Mouse (Mus musculus) stomach, postnatal 0 days (tissue): ENCODE results near the gene Aph1b. TPM values are rescaled to one million over a fixed set of nuclear protein-coding genes. Genes with fewer than 3 reads are reported as not detected.
"Not testable (repeated sequence)": the region's sequence is repeated elsewhere in the genome, so short reads cannot be mapped to it uniquely, and the experiment has no call there.

Source experiments
- ATAC-seq: fragments of 200-750 bp; cut with Nextera tagmentation; 2 replicates; pipeline ENCODE4 v1.8.0; 2017; ENCODE audit not compliant: low FRiP score, low TSS enrichment
- DNase-seq: peaks from one replicate; pipeline ENCODE4 v3.0.0-alpha.2; 2016; ENCODE audit warnings: low spot score
- H3K27ac ChIP-seq: fragments of 300-500 bp; sonication (generic); replicated peaks from 2 replicates; pipeline ENCODE4 v1.5.1; 2014; ENCODE audit warnings: mild to moderate bottlenecking, control low read depth
- H3K27me3 ChIP-seq: fragments of 300-500 bp; sonication (generic); 2 replicates; pipeline ENCODE4 v1.6.1; 2014; ENCODE audit warnings: low read length; ENCODE audit not compliant: control insufficient read depth, insufficient read depth
- H3K36me3 ChIP-seq: fragments of 300-500 bp; sonication (generic); 2 replicates; pipeline ENCODE4 v1.6.1; 2014; ENCODE audit warnings: low read length, mixed read lengths; ENCODE audit not compliant: control insufficient read depth, insufficient read depth
- H3K4me1 ChIP-seq: fragments of 300-500 bp; sonication (generic); replicated peaks from 2 replicates; pipeline ENCODE4 v1.6.1; 2014; ENCODE audit warnings: antibody characterized with exemption; ENCODE audit not compliant: control insufficient read depth, insufficient read depth
- H3K4me2 ChIP-seq: fragments of 300-500 bp; sonication (generic); replicated peaks from 2 replicates; pipeline ENCODE4 v1.6.1; 2014; ENCODE audit warnings: low read depth, mild to moderate bottlenecking, control low read depth, moderate library complexity
- H3K4me3 ChIP-seq: fragments of 300-500 bp; sonication (generic); 2 replicates; pipeline ENCODE4 v1.5.1; 2014; ENCODE audit warnings: low read depth, low read length, control low read depth
- H3K9ac ChIP-seq: fragments of 300-500 bp; sonication (generic); 2 replicates; pipeline ENCODE4 v1.6.1; 2014; ENCODE audit warnings: mild to moderate bottlenecking, low read length, control low read depth, mixed read lengths
- H3K9me3 ChIP-seq: fragments of 300-500 bp; sonication (generic); 2 replicates; pipeline ENCODE4 v1.6.1; 2016; ENCODE audit warnings: low read length; ENCODE audit not compliant: control insufficient read depth
- CTCF ChIP-seq: IDR thresholded peaks from 2 replicates; pipeline ENCODE4 v1.5.1; 2016; ENCODE audit warnings: antibody characterized with exemption, low read depth, mild to moderate bottlenecking, moderate library complexity
- EP300 ChIP-seq: optimal IDR thresholded peaks from 2 replicates; pipeline ENCODE3; 2016; ENCODE audit warnings: antibody characterized with exemption
- WGBS: fragments of 180-500 bp; shearing (Covaris S2); extraction: QIAGEN DNeasy Blood & Tissue Kit; methylation state at CpG from one replicate; pipeline ENCODE4 v1.1.7; 2014; 5-methylcytosine and 5-hydroxymethylcytosine counted together
- polyA plus RNA-seq: library from polyadenylated mRNA; unstranded; fragments of >200 nt; fragmentation: Nextera tagmentation; extraction: Ambion mirVana; gene quantifications from 2 replicates; pipeline ENCODE4 v1.2.1, GENCODE M21; 2015

Gene Aph1b
- polyA plus RNA-seq, 1 experiment from 2014 or later, result 6.4 TPM

DNA sequence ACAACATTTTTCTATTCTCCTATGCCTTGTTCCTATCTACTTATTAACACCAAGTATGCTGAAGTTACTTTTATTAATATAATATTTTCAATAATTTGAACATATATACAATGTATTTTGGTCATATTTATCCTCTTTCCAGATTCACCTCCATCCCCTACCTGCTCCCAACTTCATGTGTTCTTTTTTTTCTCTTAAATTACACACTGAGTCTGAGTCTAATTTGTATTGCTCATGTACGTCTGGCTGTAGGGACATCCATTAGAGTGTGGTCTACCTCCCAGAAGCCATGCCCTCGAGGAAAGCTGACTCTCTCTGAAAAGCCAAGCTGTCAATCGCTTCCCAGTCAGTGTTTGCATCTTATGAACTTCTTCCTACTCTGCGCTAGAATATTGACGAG, 1.4 kb upstream of the Aph1b start, which contains the start of gene Gm10647:
Gene Gm10647, plus strand, starts transcription at position 301 of the 400 bp plus-strand sequence.
- Histone ChIP-seq H3K4me3 (peak within 1 kb of the TSS; percentile 65), H3K4me1 (no peaks in the 10 kb centered on the region), H3K27ac (peak within 1 kb of the TSS; percentile 95; the same call in 1 of the 2 replicates), H3K4me2 (peak within 1 kb of the TSS; percentile 81), H3K9ac (peak within 1 kb of the TSS; percentile 59), H3K36me3 (no peaks in the 10 kb centered on the region), H3K27me3 (no peaks in the 10 kb centered on the region), H3K9me3 (no peaks in the 10 kb centered on the region)
- TF ChIP-seq EP300 (no peak), CTCF (no peak)
- ATAC-seq (no peak), DNase-seq (no peak)
- 62% methylated on average over 5 of the region's 5 CpGs for WGBS

DNA sequence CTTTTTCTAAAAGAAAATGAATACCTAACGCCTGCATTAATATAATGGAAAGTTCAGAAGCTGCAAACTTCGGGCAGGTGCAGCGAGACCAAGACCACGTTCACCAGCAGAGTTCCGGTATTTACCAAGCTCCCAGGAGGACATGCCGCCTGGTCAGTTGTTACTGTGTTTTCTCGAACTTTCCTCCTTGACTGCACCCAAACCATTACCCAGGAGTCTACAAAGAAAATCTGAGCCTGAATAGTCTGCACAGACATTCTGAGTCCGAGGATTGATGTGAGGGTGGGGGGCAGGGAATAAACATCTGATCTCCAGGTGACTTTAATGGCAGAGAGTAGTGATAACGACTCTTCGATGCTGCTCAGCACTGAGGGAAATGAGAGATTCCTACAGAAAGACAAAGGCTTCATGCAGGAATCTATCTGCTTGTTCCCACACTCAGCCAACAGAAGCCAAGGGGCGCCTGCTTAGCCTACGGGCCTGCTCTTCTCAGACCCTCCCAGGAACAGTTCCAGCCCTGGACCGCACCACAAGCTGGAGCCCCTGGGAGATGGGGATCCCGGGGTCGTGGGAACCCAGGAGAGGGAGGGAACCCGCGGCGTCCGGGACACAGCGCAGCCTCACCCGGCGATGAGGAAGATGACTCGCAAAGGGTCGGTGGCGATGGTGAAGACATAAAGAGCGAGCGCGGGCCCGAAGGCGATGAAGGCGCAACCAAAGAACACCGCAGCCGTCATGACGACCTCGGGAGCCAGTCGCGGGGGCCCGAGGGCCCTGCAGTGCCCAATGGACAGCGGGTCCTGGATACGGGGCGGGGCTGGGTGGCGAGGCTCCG, 444 bp downstream of the Aph1b start:
- TF ChIP-seq CTCF (no peak; the same call in 1 of the 2 replicates), EP300 (peak; percentile 60)

DNA sequence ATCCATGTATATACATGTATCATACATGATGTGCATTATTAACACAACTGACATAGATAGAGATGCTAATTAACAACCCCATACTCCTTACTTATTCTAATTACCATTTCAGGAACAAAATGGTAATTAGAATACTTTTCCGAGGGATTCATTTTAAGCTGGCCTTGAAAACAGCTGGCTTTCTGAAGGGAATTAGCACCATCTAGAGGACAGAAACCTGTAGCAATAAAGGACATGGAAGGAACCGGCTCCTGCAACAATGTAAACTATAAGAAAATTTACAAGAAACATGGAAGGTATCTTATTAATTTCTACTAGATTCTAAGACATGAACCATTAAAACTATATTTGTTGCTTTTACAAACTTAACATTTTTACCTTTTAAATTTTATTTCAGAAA, 7.5 kb downstream of the Aph1b start:
- no peak overlapping the region for H3K27ac ChIP-seq
- ATAC-seq, result no peak
- no peak overlapping the region for H3K9ac ChIP-seq
- 7% methylated on average over 2 of the region's 2 CpGs for WGBS
- no peak overlapping the region for H3K4me3 ChIP-seq
- DNase-seq, result no peak
- H3K27me3 ChIP-seq, result no peaks in the 10 kb centered on the region
- peak; percentile 85 for TF ChIP-seq CTCF
- TF ChIP-seq EP300, result no peak
- H3K4me2 ChIP-seq, result no peak overlapping the region
- H3K4me1 ChIP-seq, result no peaks in the 10 kb centered on the region
- no peaks in the 10 kb centered on the region for H3K36me3 ChIP-seq
- no peaks in the 10 kb centered on the region for H3K9me3 ChIP-seq

More for the DNA sequence above, 444 bp downstream of the Aph1b start:
- Histone ChIP-seq H3K4me2 (peak overlapping the region; percentile 81), H3K27ac (peak overlapping the region; percentile 95), H3K9me3 (no peaks in the 10 kb centered on the region), H3K4me3 (peak overlapping the region; percentile 65), H3K27me3 (no peaks in the 10 kb centered on the region), H3K4me1 (no peaks in the 10 kb centered on the region), H3K36me3 (no peaks in the 10 kb centered on the region), H3K9ac (peak overlapping the region; percentile 59)
- DNase-seq (no peak), ATAC-seq (peak; percentile 7; the same call in 1 of the 2 replicates)
- 2% methylated on average over 41 of the region's 43 CpGs for WGBS

DNA sequence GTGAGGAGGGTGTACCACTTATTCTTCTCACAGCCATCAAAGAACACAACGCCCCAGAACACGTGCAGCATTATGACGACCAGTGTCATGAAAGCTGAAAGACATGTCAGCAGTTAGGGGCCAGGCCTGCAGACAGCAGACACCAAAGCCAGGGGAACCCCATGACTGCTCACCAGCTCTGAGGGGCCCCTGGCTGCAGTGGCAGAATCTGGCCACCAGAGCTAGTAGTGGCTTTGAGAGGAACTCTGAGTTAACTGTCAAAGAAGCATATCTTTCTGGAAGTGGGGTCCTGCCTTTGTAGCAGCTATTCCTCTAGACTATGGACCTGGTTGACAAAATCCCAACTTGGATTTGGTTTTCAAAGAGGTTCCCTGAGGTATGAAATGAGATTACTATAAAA, 10.7 kb downstream of the Aph1b start:
- H3K4me2 ChIP-seq, H3K36me3 ChIP-seq, H3K4me1 ChIP-seq, H3K9ac ChIP-seq, H3K4me3 ChIP-seq, DNase-seq, ATAC-seq, H3K9me3 ChIP-seq, H3K27ac ChIP-seq, H3K27me3 ChIP-seq: not testable (repeated sequence)
- peak; percentile 54 for TF ChIP-seq CTCF
- no CpG with 5 or more reads among the region's 3 CpGs for WGBS

DNA sequence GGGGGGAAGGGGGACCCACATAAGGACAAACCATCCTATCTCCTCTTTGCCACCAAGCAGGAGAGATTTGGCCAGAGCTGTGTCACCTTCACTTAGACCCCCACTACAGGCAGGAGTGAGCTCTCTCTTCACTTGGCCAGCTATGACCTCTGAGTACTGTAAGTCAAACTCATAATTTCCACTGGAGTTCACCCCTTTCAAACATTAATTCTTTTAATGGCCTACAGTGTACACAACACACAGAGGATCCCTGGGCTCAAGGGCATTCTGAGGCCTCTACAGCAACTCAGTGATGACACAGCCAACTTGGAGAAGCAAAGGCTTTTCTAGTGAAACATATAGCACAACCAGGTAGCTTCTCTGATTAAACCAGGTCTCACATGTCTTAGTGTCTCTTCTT, 24.6 kb downstream of the Aph1b start:
- Histone ChIP-seq H3K4me3 (no peak overlapping the region), H3K4me1 (no peaks in the 10 kb centered on the region), H3K4me2 (no peak overlapping the region), H3K27me3 (no peaks in the 10 kb centered on the region), H3K9me3 (no peaks in the 10 kb centered on the region), H3K9ac (no peak overlapping the region), H3K36me3 (no peaks in the 10 kb centered on the region), H3K27ac (no peak overlapping the region)
- TF ChIP-seq EP300 (no peak), CTCF (no peak)
- ATAC-seq, result no peak
- DNase-seq, result no peak

DNA sequence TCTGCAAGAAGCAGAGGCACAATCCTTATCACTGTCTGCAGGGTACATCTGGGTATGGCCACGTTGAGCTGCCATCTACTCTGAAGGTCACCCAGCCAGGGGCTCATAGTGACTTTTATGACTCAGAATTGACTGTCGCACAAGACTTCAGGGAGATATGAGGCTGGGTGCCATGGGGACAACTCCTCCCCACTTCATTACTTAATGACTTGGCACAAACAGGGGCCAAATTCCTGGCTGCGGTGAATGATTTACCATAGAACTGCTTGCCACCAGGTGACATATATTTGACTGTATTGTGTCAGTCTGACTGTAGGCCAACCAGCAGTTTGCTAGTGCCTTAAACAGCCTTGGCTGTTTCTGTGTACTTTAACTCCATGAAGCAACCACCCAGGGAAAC, 26.0 kb downstream of the Aph1b start:
- TF ChIP-seq CTCF, result no peak
- no peak for TF ChIP-seq EP300
- Histone ChIP-seq H3K36me3 (no peaks in the 10 kb centered on the region), H3K9me3 (no peaks in the 10 kb centered on the region), H3K27me3 (no peaks in the 10 kb centered on the region), H3K4me2 (no peak overlapping the region), H3K4me1 (no peaks in the 10 kb centered on the region), H3K9ac (no peak overlapping the region), H3K4me3 (no peak overlapping the region), H3K27ac (no peak overlapping the region)
- WGBS, result 51% methylated on average over 3 of the region's 3 CpGs
- ATAC-seq, result peak; percentile 86
- peak; percentile 63 for DNase-seq
